In genomic region chr1:179858780-179859551, GRCm38 (mm10) we compare ENCODE assay signal across 9 mouse cellular contexts. TPM values are rescaled to one million over a fixed set of nuclear protein-coding genes. Genes with fewer than 3 reads are reported as not detected.
DNase-seq lines count a peak whose midpoint lies in the region; ATAC-seq and TF ChIP-seq lines count a peak whose summit lies in the region.
"Had no signal": no experiment of that assay in that cellular context is flagged by ENCODE, and none has a peak within 500 bp of the region (broad histone marks: within the 10 kb centered on the region; RNA-seq: fewer than 3 reads in every experiment).

No protein-coding gene starts in this region.

- no peaks in the 10 kb centered on the region for H3K9me3 ChIP-seq in forebrain, embryonic 10.5 days
- H3K9me3 ChIP-seq in liver, embryonic 12.5 days (replicated peaks): no peaks in the 10 kb centered on the region
- H3K9me3 ChIP-seq in neural tube, embryonic 13.5 days: no peaks in the 10 kb centered on the region

- 0 out of 2 replicates have a peak overlapping the region, but pooled peaks have one; percentile 40 for H3K27ac ChIP-seq in bone marrow, adult 2 months (ENCODE audit: control insufficient read depth, insufficient read depth, low read depth, low read length, poor library complexity)
- H3K27ac ChIP-seq in forebrain, embryonic 10.5 days: no peak overlapping the region
- peak overlapping the region; percentile 47 for H3K27ac ChIP-seq in liver, embryonic 12.5 days
- H3K27ac ChIP-seq in neural tube, embryonic 13.5 days (replicated peaks): no peak overlapping the region

- H3K4me3 ChIP-seq in bone marrow, adult 2 months (replicated peaks; ENCODE audit: control insufficient read depth, low read depth, low read length): no peak overlapping the region
- no peak overlapping the region for H3K4me3 ChIP-seq in forebrain, embryonic 10.5 days
- H3K4me3 ChIP-seq in liver, embryonic 12.5 days: peak overlapping the region; percentile 4; the same call in 1 of the 2 replicates
- no peak overlapping the region for H3K4me3 ChIP-seq in neural tube, embryonic 13.5 days

- H3K9ac ChIP-seq in liver, embryonic 12.5 days: no peak overlapping the region; the same call in 1 of the 2 replicates
- no peak overlapping the region for H3K9ac ChIP-seq in neural tube, embryonic 13.5 days

- H3K27me3 ChIP-seq in forebrain, embryonic 10.5 days (ENCODE audit: poor library complexity, severe bottlenecking): no peaks in the 10 kb centered on the region
- no peaks in the 10 kb centered on the region for H3K27me3 ChIP-seq in liver, embryonic 12.5 days (replicated peaks)
- no peaks in the 10 kb centered on the region for H3K27me3 ChIP-seq in neural tube, embryonic 13.5 days

- TF ChIP-seq CTCF in bone marrow, adult 2 months (IDR thresholded peaks at IDR 0.05; ENCODE audit: control insufficient read depth, insufficient read depth, low read length): no peak

- peak overlapping the region; percentile 49 for H3K4me2 ChIP-seq in liver, embryonic 12.5 days
- no peak overlapping the region for H3K4me2 ChIP-seq in neural tube, embryonic 13.5 days

- peak; percentile 68; the same call in 1 of the 2 replicates for ATAC-seq in frontal cortex, adult (ENCODE audit: low TSS enrichment)
- ATAC-seq in liver, embryonic 12.5 days: peak; percentile 49; the same call in 1 of the 2 replicates
- ATAC-seq in neural tube, embryonic 13.5 days (ENCODE audit: low read depth): peak; percentile 76

- H3K36me3 ChIP-seq in forebrain, embryonic 10.5 days (replicated peaks): no peaks in the 10 kb centered on the region
- H3K36me3 ChIP-seq in liver, embryonic 12.5 days: no peaks in the 10 kb centered on the region
- H3K36me3 ChIP-seq in neural tube, embryonic 13.5 days: no peaks in the 10 kb centered on the region

- H3K4me1 ChIP-seq in bone marrow, adult 2 months (ENCODE audit: control insufficient read depth, insufficient read depth, low read length): no peaks in the 10 kb centered on the region
- peaks cover 16% of the 10 kb centered on the region for H3K4me1 ChIP-seq in forebrain, embryonic 10.5 days
- peaks cover 50% of the 10 kb centered on the region for H3K4me1 ChIP-seq in liver, embryonic 12.5 days
- H3K4me1 ChIP-seq in neural tube, embryonic 13.5 days (replicated peaks): no peaks in the 10 kb centered on the region; the same call in 1 of the 2 replicates

- no peak for DNase-seq in frontal cortex, postnatal 25 days (ENCODE audit: low spot score in 2 of 2)
- DNase-seq in forebrain, embryonic 10.5 days (ENCODE audit: extremely low spot score, low spot score): peak; percentile 37
- peak; percentile 41 for DNase-seq in induced T-regulatory cell, adult 2 months (ENCODE audit: low read depth)
- DNase-seq in adrenal gland, postnatal 25 days: no peak

- 26% methylated on average over 14 of the region's 14 CpGs for WGBS in bone marrow, adult 2 months
- 47% methylated on average over 14 of the region's 14 CpGs for WGBS in forebrain, embryonic 10.5 days
- 23% methylated on average over 14 of the region's 14 CpGs for WGBS in liver, embryonic 12.5 days (ENCODE audit: insufficient replicate concordance)
- 53% methylated on average over 14 of the region's 14 CpGs for WGBS in neural tube, embryonic 13.5 days

- TF ChIP-seq POLR2A in bone marrow, adult 2 months (IDR thresholded peaks at IDR 0.05; ENCODE audit: borderline replicate concordance, control insufficient read depth, low read depth, low read length): no peak

RNA-seq across cellular contexts. Expression of gene Ahctf1, which starts 55.5 kb away (rescaled TPM):
- polyA plus RNA-seq in bone marrow, adult 2 months (2011; ENCODE audit: insufficient read depth, insufficient read length, low replicate concordance, missing spikeins): 21.7 and 41.3 TPM in 2 replicates
- polyA plus RNA-seq in forebrain, embryonic 10.5 days (2016; fragmentation: Nextera tagmentation; extraction: Ambion mirVana): 33.0 and 34.5 TPM in 2 replicates
- 35.4 and 35.8 TPM in 2 replicates for polyA plus RNA-seq in liver, embryonic 12.5 days (2016; fragmentation: Nextera tagmentation; extraction: Ambion mirVana)
- 17.5 and 18.1 TPM in 2 replicates for polyA plus RNA-seq in neural tube, embryonic 13.5 days (2015; fragmentation: Nextera tagmentation; extraction: Ambion mirVana)
- 38.1 and 41.6 TPM in 2 replicates for total RNA-seq in adrenal gland, postnatal 25 days (2021)

RNA-seq across cellular contexts. Expression of gene Gm10518, which starts 55.8 kb away (rescaled TPM):
- not detected in 2 replicates for polyA plus RNA-seq in bone marrow, adult 2 months (2011; ENCODE audit: insufficient read depth, insufficient read length, low replicate concordance, missing spikeins)
- polyA plus RNA-seq in forebrain, embryonic 10.5 days (2016; fragmentation: Nextera tagmentation; extraction: Ambion mirVana): 0.17 and 0.23 TPM in 2 replicates
- polyA plus RNA-seq in liver, embryonic 12.5 days (2016; fragmentation: Nextera tagmentation; extraction: Ambion mirVana): 0.45 and 0.61 TPM in 2 replicates
- not detected in 2 replicates for polyA plus RNA-seq in neural tube, embryonic 13.5 days (2015; fragmentation: Nextera tagmentation; extraction: Ambion mirVana)
- not detected in 2 replicates for total RNA-seq in adrenal gland, postnatal 25 days (2021)
- total RNA-seq: layer of hippocampus, postnatal 25 days had no signal

Comparison
In these comparisons a context has a peak if more than half of its experiments do, and no peak if none do; other contexts are left out.
1. DNase-seq: peak in forebrain, embryonic 10.5 days (single experiment) and induced T-regulatory cell, adult 2 months (single experiment); none in frontal cortex, postnatal 25 days (0 of 2) and adrenal gland, postnatal 25 days (single experiment).
2. H3K27ac ChIP-seq: peak in bone marrow, adult 2 months (single experiment) and liver, embryonic 12.5 days (single experiment); none in forebrain, embryonic 10.5 days (single experiment) and neural tube, embryonic 13.5 days (single experiment).
3. Peak in every context shown above with its lines, with median percentiles within 50 percentile points of each other: ATAC-seq.